Mouse (Mus musculus) liver, embryonic 14 days (tissue): Measurements from ENCODE around the gene Uimc1. TPM values are rescaled to one million over a fixed set of nuclear protein-coding genes. Genes with fewer than 3 reads are reported as not detected.

Experiments used
- polyA plus RNA-seq: library from polyadenylated mRNA; depleted of rRNA; stranded (reverse); fragments of >200 nt; gene quantifications from 2 replicates; pipeline ENCODE4 v1.2.3, GENCODE M21; 2012; rRNA removed

The Uimc1 gene
- polyA plus RNA-seq: 12.7 and 14.9 TPM in 2 replicates

GRCm38 (mm10) chr13:55099726-55100478 lies at the start of gene Uimc1:
Gene Uimc1, minus strand, starts transcription at chr13:55100300.

GRCm38 (mm10) chr13:55133448-55133847 lies 33.3 kb upstream of the Uimc1 start, which contains the start of gene Gm17617:
Gene Gm17617, minus strand, starts transcription at chr13:55133548.

GRCm38 (mm10) chr13:55105045-55105952 lies 5.2 kb upstream of the Uimc1 start, which contains the start of gene Zfp346:
Gene Zfp346, plus strand, starts transcription at chr13:55105311.

GRCm38 (mm10) chr13:55021194-55021779 lies 78.8 kb downstream of the Uimc1 start, which contains the start of gene Hk3:
Gene Hk3, minus strand, starts transcription at chr13:55021385.

Other genes with a start within 250 kb of the Uimc1 start
- gene Unc5a, start 150.9 kb downstream of the Uimc1 start, polyA plus RNA-seq: 0.36 TPM in 2 replicates
- gene Hk3, start 78.9 kb downstream of the Uimc1 start, polyA plus RNA-seq: 3.4 and 5.0 TPM in 2 replicates
- gene Zfp346, start 5.0 kb upstream of the Uimc1 start, polyA plus RNA-seq: 10.6 and 11.6 TPM in 2 replicates
- gene Gm17617, start 33.2 kb upstream of the Uimc1 start, polyA plus RNA-seq: not detected in 2 replicates
- 3.7 and 4.2 TPM in 2 replicates for gene Fgfr4, start 52.3 kb upstream of the Uimc1 start, polyA plus RNA-seq
- 8.5 and 9.9 TPM in 2 replicates for gene Nsd1, start 109.5 kb upstream of the Uimc1 start, polyA plus RNA-seq
- gene Prelid1, start 220.2 kb upstream of the Uimc1 start, polyA plus RNA-seq: 106 and 131 TPM in 2 replicates
- gene Rab24, start 221.6 kb upstream of the Uimc1 start, polyA plus RNA-seq: 46.2 and 48.4 TPM in 2 replicates
- gene Mxd3, start 229.5 kb upstream of the Uimc1 start, polyA plus RNA-seq: 28.7 and 32.2 TPM in 2 replicates